Mouse (Mus musculus) small intestine, adult 2 months (tissue): ENCODE measurements around the gene Gm45837. TPM values are rescaled to one million over a fixed set of nuclear protein-coding genes. Genes with fewer than 3 reads are reported as not detected.

ENCODE experiments used
- H3K27ac ChIP-seq: fragments of 200-500 bp; 2 replicates; pipeline ENCODE4 v1.5.1; 2012; ENCODE audit warnings: low read depth, low read length, control low read depth, inconsistent platforms; ENCODE audit not compliant: insufficient read depth
- H3K27me3 ChIP-seq: fragments of 200-500 bp; 2 replicates; pipeline ENCODE4 v1.6.1; 2012; ENCODE audit warnings: mild to moderate bottlenecking, moderate library complexity, low read length, inconsistent platforms; ENCODE audit not compliant: control insufficient read depth, insufficient read depth
- H3K36me3 ChIP-seq: fragments of 200-500 bp; 2 replicates; pipeline ENCODE4 v1.6.1; 2012; ENCODE audit warnings: mild to moderate bottlenecking, low read length, control low read depth, inconsistent platforms; ENCODE audit not compliant: control insufficient read depth, insufficient read depth
- H3K4me1 ChIP-seq: fragments of 200-500 bp; 2 replicates; pipeline ENCODE4 v1.6.1; 2012; ENCODE audit warnings: low read length, inconsistent platforms, mixed read lengths; ENCODE audit not compliant: control insufficient read depth, insufficient read depth, insufficient read length
- H3K4me3 ChIP-seq: fragments of 200-500 bp; 2 replicates; pipeline ENCODE4 v1.5.1; 2012; ENCODE audit warnings: low read depth, mild to moderate bottlenecking, control low read depth, inconsistent platforms, low read length, moderate library complexity
- CTCF ChIP-seq: fragments of 200-500 bp; IDR thresholded peaks from 2 replicates; pipeline ENCODE4 v1.5.1; 2012; ENCODE audit warnings: low read depth, mild to moderate bottlenecking, control low read depth, inconsistent platforms, low read length, moderate library complexity, mixed read lengths; ENCODE audit not compliant: insufficient replicate concordance, insufficient read length; ENCODE audit errors: extremely low read depth
- POLR2A ChIP-seq: fragments of 200-500 bp; IDR thresholded peaks from 2 replicates; pipeline ENCODE4 v1.6.1; 2012; ENCODE audit warnings: low read depth, mild to moderate bottlenecking, control low read depth, inconsistent platforms, low read length, moderate library complexity
- WGBS: fragments of 180-500 bp; shearing (Covaris S2); methylation state at CpG from one replicate; pipeline ENCODE4 v1.1.7; 2018; 5-methylcytosine and 5-hydroxymethylcytosine counted together
- polyA plus RNA-seq: library from polyadenylated mRNA; depleted of rRNA; stranded (reverse); fragments of >200 nt; gene quantifications from 2 replicates; pipeline ENCODE4 v1.2.3, GENCODE M21; 2012

Gm45837 gene
- polyA plus RNA-seq, 1 experiment, result 0.51 TPM

GRCm38 (mm10) chr7:101480671-101481070 lies 70.0 kb downstream of the Gm45837 start:
- Histone ChIP-seq H3K4me1 (peaks cover 6% of the 10 kb centered on the region; the same call in 1 of the 2 replicates), H3K27ac (no peak overlapping the region), H3K27me3 (no peaks in the 10 kb centered on the region), H3K36me3 (no peaks in the 10 kb centered on the region), H3K4me3 (no peak overlapping the region)
- WGBS, result 57% methylated on average over 6 of the region's 6 CpGs
- TF ChIP-seq CTCF, result no peak
- TF ChIP-seq POLR2A, result no peak

- Histone ChIP-seq H3K4me3 (no peak overlapping the region), H3K4me1 (peaks cover 6% of the 10 kb centered on the region; the same call in 1 of the 2 replicates), H3K27ac (no peak overlapping the region), H3K27me3 (no peaks in the 10 kb centered on the region), H3K36me3 (no peaks in the 10 kb centered on the region)
- 63% methylated on average over 8 of the region's 8 CpGs for WGBS
- TF ChIP-seq CTCF (no peak), POLR2A (no peak)
These were observed 71.3 kb downstream of the Gm45837 start for GRCm38 (mm10) chr7:101481872-101482498.

- Histone ChIP-seq H3K4me3 (no peak overlapping the region), H3K27ac (no peak overlapping the region), H3K36me3 (no peaks in the 10 kb centered on the region), H3K27me3 (no peaks in the 10 kb centered on the region), H3K4me1 (peaks cover 6% of the 10 kb centered on the region; the same call in 1 of the 2 replicates)
- 54% methylated on average over 9 of the region's 9 CpGs for WGBS
- TF ChIP-seq POLR2A, result no peak
- TF ChIP-seq CTCF, result no peak
These were observed 71.9 kb downstream of the Gm45837 start for GRCm38 (mm10) chr7:101482499-101483081.

- TF ChIP-seq POLR2A (no peak), CTCF (no peak)
- H3K4me3 ChIP-seq, result no peak overlapping the region
- no peak overlapping the region for H3K27ac ChIP-seq
- no peaks in the 10 kb centered on the region for H3K36me3 ChIP-seq
- H3K27me3 ChIP-seq, result no peaks in the 10 kb centered on the region
- 60% methylated on average over 9 of the region's 9 CpGs for WGBS
- H3K4me1 ChIP-seq, result peaks cover 6% of the 10 kb centered on the region; the same call in 1 of the 2 replicates
These were observed 72.9 kb downstream of the Gm45837 start for GRCm38 (mm10) chr7:101483498-101484115.

GRCm38 (mm10) chr7:101487102-101487501 lies 76.4 kb downstream of the Gm45837 start:
- no peak for TF ChIP-seq POLR2A
- H3K36me3 ChIP-seq, result no peaks in the 10 kb centered on the region
- no peaks in the 10 kb centered on the region for H3K27me3 ChIP-seq
- H3K4me3 ChIP-seq, result no peak overlapping the region
- H3K4me1 ChIP-seq, result peaks cover 10% of the 10 kb centered on the region
- WGBS, result 30% methylated on average over 5 of the region's 5 CpGs
- H3K27ac ChIP-seq, result no peak overlapping the region

GRCm38 (mm10) chr7:101490952-101491351 lies 80.3 kb downstream of the Gm45837 start:
- 69% methylated on average over 4 of the region's 4 CpGs for WGBS
- TF ChIP-seq CTCF, result no peak
- no peak for TF ChIP-seq POLR2A
- H3K36me3 ChIP-seq, result no peaks in the 10 kb centered on the region
- no peak overlapping the region for H3K4me3 ChIP-seq
- H3K27ac ChIP-seq, result no peak overlapping the region
- peaks cover 4% of the 10 kb centered on the region; the same call in 1 of the 2 replicates for H3K4me1 ChIP-seq
- no peaks in the 10 kb centered on the region for H3K27me3 ChIP-seq

GRCm38 (mm10) chr7:101498385-101498784 lies 87.7 kb downstream of the Gm45837 start:
- Histone ChIP-seq H3K36me3 (no peaks in the 10 kb centered on the region), H3K4me3 (no peak overlapping the region), H3K27ac (no peak overlapping the region), H3K27me3 (no peaks in the 10 kb centered on the region), H3K4me1 (no peaks in the 10 kb centered on the region)
- no peak for TF ChIP-seq POLR2A
- no peak for TF ChIP-seq CTCF
- 71% methylated on average over 3 of the region's 3 CpGs for WGBS
